Mouse (Mus musculus) heart, adult 18-20 months (tissue): Measurements from ENCODE around the gene Acot13. TPM values are rescaled to one million over a fixed set of nuclear protein-coding genes. Genes with fewer than 3 reads are reported as not detected.
"Not testable (repeated sequence)": the region's sequence is repeated elsewhere in the genome, so short reads cannot be mapped to it uniquely, and the experiment has no call there.

ENCODE experiments used
- DNase-seq, 2 experiments: peaks; one replicate each; pipeline ENCODE4 v3.0.0; 2021 to 2022; ENCODE audit warnings: mixed read lengths in 1 of 2
- total RNA-seq, 2 experiments: library from RNA; stranded (reverse); gene quantifications; 2 replicates each; pipeline ENCODE4 v1.2.3; 2021

Gene Acot13
- total RNA-seq, 2 experiments from 2014 or later: 395 to 427 TPM

DNA sequence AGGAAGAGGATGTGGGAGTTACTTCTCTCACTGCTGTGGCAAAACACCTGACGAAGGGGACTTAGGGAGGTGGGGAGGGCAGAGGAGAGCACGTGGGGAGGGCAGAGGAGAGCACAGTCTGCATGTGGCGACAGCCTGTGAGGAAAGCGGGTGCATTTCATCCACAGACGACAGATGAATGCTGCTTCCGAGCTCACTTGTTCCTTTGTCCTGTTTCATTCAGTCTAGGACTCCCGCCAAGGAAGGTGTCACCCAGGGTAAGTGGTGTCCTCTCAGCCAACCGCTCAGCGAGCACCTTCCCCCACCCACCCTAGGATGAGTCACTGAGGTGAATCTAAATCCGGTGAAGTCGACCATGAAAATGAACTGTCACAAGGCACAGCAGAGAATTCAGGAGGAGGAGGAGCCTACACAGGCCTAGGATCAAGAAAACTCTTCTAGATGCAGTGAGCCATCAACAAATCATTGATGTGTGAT is 45.3 kb downstream of the Acot13 start:
- peak; percentile 56 to 68 for DNase-seq

DNA sequence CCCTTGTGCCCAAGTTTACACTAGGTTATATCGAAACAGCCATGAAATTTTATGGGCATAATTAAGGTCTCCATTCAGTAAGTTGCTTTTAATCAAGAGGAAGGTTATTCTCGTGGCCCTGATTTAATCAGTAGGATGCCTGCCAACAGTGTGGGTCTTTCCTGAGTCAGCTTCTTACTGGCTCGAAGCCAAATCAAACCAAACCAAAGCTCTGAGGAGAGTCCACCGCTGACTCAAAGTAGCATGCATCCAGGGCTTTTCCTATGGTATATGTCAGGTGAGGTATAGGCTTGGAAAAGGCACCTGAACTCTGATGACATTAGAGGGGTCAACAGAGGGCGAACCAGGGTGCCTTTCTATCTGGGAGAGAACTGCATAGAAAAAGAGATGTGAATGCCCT is 49.4 kb downstream of the Acot13 start:
- no peak for DNase-seq

DNA sequence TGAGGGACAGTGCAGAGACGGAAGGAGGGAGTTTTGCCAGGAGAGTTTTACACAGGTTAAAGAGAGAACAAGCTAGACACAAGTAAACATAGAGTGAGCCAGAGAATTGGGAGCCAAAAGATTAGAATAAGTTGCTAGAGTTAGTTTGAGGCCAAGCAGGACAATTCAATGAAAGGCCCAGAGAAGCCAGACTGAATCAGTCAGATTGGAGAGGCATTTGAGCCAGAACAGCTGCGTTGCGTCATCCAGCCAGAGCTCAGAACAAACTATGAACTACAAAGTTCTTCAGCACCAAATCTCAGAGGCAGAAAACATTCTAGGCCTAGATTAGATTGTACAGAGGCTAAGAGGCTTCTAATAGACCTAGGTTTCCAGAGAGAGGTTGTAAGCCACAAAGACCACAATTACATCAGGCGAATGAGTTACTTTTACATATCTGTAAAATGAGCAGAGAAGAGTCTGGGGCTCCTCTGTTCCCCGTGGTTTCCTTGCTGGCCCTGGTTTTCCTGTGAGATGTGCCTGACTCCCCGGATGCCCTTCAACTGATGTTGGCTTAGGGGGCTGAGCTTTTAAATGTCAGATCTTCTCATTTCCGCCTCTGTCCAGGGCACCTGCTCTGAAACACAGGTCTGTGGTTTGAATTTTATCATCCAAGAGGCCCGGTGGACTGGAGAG is 52.5 kb downstream of the Acot13 start:
- peak; percentile 24 to 46 for DNase-seq

DNA sequence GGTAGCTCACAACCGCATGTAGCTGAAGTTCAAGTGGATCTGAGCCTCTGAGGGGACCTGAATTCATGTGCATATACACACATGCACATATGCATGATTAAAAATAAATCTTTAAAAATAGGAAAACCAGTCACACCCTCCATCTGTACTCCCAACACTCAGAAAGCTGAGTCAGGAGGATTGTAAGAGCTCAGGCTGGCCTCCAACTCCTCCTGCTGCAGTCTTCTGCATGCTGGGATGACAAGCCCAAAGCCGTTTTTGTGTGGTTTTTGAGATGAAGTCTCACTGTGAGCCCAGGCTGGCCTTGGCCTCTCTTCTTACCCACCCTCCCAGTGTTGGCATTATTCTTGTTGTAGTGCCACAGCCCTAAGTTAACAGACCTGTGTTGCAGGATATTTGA is 53.3 kb downstream of the Acot13 start:
- no peak for DNase-seq

DNA sequence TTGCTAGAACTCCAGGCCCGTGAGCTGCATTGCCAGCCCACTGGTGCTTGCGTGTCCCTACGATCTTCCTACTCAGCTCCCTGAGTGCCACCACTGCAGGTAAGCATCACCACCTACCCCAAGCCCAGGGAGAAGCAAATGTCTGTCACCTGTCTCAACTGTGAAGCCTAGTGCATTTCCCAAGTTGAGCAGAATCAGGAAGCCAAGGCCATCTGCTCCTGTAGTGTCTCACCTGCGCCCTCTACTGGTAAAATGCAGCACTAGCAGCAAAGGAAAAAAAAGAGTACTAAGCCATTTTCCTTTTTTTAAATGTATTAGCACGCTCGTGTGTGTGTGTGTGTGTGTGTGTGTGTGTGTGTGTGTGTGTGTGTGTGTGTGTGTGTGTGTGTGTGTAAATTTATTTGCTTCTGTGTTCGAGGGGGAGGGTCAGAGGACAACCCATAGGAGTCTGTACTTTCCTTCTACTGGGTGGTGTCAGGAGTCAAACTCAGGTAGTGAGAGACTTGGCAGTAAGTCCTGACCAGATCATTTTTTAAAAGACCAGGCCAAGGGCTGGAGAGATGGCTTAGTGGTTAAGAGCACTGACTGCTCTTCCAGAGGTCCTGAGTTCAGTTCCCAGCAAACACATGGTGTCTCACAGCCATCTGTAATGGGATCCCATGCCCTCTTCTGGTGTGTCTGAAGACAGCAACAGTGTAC is 55.0 kb downstream of the Acot13 start:
- peak; percentile 52 to 74 for DNase-seq

DNA sequence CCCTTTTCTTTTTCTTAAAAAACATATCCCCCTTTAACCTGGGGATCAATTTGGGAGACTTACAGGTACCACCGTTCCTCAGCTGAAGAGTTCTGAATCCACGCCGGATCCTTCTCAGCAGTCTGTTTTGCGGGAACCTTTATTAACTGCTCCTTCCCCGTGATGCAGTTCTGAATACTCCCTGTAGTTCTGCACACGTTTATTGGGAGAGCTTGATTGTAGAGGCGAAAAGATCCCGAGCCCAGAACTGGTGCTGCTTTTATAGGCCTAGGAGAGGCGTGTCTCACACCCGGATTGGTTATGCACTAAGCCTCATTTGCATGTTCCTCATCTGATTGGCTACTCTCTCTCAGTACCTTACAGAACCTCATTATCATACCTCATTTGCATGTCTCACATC is 59.9 kb downstream of the Acot13 start:
- not testable (repeated sequence) for DNase-seq

Other genes with a start within 250 kb of the Acot13 start
- gene Ripor2, start 249.4 kb downstream of the Acot13 start, total RNA-seq: 10 to 100 TPM in 1 of 2 experiments, 1 to 10 TPM in 1; 7.0 to 11.4 TPM
- gene Armh2, start 90.3 kb downstream of the Acot13 start, total RNA-seq: not detected
- 10 to 100 TPM; 61.0 to 65.8 TPM for gene Gmnn, start 69.6 kb downstream of the Acot13 start, total RNA-seq
- gene BC005537, start 29.9 kb downstream of the Acot13 start, total RNA-seq: 100 to 1,000 TPM; 132 to 137 TPM
- 10 to 100 TPM; 13.1 TPM for gene Tdp2, start 139 bp upstream of the Acot13 start, total RNA-seq
- gene D130043K22Rik, start 13.6 kb upstream of the Acot13 start, total RNA-seq: under 1 TPM in 1 of 2 experiments, not detected in 1; 0.05 TPM
- 10 to 100 TPM; 27.9 to 28.1 TPM for gene Aldh5a1, start 106.1 kb upstream of the Acot13 start, total RNA-seq
- 1 to 10 TPM; 2.0 to 2.5 TPM for gene Gpld1, start 111.6 kb upstream of the Acot13 start, total RNA-seq
- 10 to 100 TPM; 53.5 to 54.7 TPM for gene Mrs2, start 188.8 kb upstream of the Acot13 start, total RNA-seq
- under 1 TPM in 1 of 2 experiments, not detected in 1; 0.05 TPM for gene Dcdc2a, start 224.5 kb upstream of the Acot13 start, total RNA-seq